Mouse (Mus musculus): ENCODE measurements at regions not wholly inside any gene's neighbourhood (a gene's known extent, or its start where the extent isn't known, plus 50 kb on each side); places are given as distances from the start of the nearest gene placed in this dataset.

DNA sequence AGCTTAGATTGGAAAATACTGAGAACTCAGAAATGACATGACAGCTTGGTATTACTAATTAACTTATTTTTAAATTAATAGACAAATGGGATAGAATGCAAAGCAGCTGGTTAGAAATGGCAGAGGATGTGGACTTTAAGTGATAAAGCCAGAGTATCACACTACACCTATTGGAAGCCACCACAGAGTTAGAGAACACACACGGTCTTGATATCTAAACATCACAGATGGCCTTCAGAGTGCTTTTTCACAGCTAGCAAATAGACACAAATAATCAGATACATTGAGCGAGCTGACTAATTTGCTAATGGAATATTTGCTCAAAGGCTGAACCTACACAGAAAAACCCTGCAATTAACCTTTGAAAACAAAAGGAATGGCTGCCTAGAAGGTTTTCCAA, 272.9 kb downstream of the Hdgfl1 start:
- TF ChIP-seq MYOG (IDR thresholded peaks at IDR 0.05; ENCODE audit: control insufficient read depth, extremely low read depth, insufficient read length), result no peak
- TF ChIP-seq FOSL1 (IDR thresholded peaks at IDR 0.05; ENCODE audit: insufficient read depth, low read length, poor library complexity, severe bottlenecking), result no peak
- no peak for TF ChIP-seq CTCF (IDR thresholded peaks at IDR 0.05; ENCODE audit: control insufficient read depth, insufficient read depth, insufficient read length)
- TF ChIP-seq MYOD1 (IDR thresholded peaks at IDR 0.05; ENCODE audit: control insufficient read depth, insufficient read length, low read depth), result no peak
- TF ChIP-seq MAX (IDR thresholded peaks at IDR 0.05), result no peak
- no peak for TF ChIP-seq CEBPB (IDR thresholded peaks at IDR 0.05; ENCODE audit: low read depth)
- TF ChIP-seq USF1 (IDR thresholded peaks at IDR 0.05; ENCODE audit: low read depth), result no peak
- no peaks in the 10 kb centered on the region for H3K27me3 ChIP-seq (ENCODE audit: control insufficient read depth, insufficient read depth, insufficient read length)
- H3K79me2 ChIP-seq (ENCODE audit: control insufficient read depth, insufficient read depth), result no peaks in the 10 kb centered on the region

DNA sequence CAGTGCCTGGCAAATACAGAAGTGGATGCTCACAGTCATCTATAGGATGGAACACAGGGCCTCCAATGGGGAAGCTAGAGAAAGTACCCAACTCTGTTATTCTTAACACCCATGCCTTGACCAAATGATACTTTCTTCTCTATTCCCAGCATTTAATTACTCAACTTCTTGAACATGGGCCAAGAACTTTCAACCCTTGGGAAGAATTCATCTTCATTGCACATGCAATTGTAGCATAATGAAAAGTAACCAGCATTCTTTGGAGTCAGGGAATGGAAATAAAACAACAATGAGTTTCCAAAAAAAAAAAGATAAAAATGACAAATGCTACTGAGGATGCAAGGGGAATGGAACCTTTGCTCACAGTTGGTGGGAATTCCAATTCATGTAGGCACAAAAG, 274.1 kb downstream of the Hdgfl1 start:
- Histone ChIP-seq H3K4me3 (ENCODE audit: insufficient read depth, poor library complexity, severe bottlenecking) (no peak overlapping the region), H3K27me3 (ENCODE audit: control insufficient read depth, insufficient read depth, insufficient read length) (no peaks in the 10 kb centered on the region), H3K79me2 (ENCODE audit: control insufficient read depth, insufficient read depth) (no peaks in the 10 kb centered on the region), H3ac (ENCODE audit: control insufficient read depth, insufficient read length, low read depth) (no peak overlapping the region), H3K79me3 (ENCODE audit: low read depth) (no peaks in the 10 kb centered on the region), H3K36me3 (ENCODE audit: control insufficient read depth, insufficient read depth) (no peaks in the 10 kb centered on the region)
- no peak for TF ChIP-seq MYOD1 (IDR thresholded peaks at IDR 0.05; ENCODE audit: control insufficient read depth, insufficient read length, low read depth)
- TF ChIP-seq FOSL1 (IDR thresholded peaks at IDR 0.05; ENCODE audit: insufficient read depth, low read length, poor library complexity, severe bottlenecking), result no peak
- TF ChIP-seq USF1 (IDR thresholded peaks at IDR 0.05; ENCODE audit: low read depth), result no peak
- TF ChIP-seq CTCF (IDR thresholded peaks at IDR 0.05; ENCODE audit: control insufficient read depth, insufficient read depth, insufficient read length), result no peak

More for the DNA sequence above, 272.9 kb downstream of the Hdgfl1 start:
- Histone ChIP-seq H3K4me3 (ENCODE audit: insufficient read depth, poor library complexity, severe bottlenecking) (no peak overlapping the region), H3K79me3 (ENCODE audit: low read depth) (no peaks in the 10 kb centered on the region), H3ac (ENCODE audit: control insufficient read depth, insufficient read length, low read depth) (no peak overlapping the region), H3K36me3 (ENCODE audit: control insufficient read depth, insufficient read depth) (no peaks in the 10 kb centered on the region)

DNA sequence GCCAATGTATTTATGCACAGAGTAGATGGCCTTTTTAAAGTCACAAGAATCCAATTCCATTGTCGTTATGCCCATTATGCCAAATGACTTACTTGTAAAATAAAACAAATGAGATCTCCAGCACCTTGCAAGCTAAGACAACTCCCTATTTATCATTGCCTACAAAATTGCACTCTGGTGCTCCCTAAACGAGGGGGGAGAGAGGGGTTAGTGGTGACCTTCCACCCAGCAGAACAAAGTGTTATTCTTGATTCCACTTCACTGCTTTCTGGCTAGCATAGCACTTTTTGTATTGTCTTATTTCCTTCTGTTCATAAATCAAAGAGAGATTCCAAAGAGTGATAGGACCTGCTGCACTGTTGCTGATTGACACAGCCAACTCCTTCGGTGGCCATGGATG, 300.6 kb downstream of the Hdgfl1 start:
- Histone ChIP-seq H3K79me3 (ENCODE audit: low read depth) (no peaks in the 10 kb centered on the region), H3K4me3 (ENCODE audit: insufficient read depth, poor library complexity, severe bottlenecking) (no peak overlapping the region), H3K27me3 (ENCODE audit: control insufficient read depth, insufficient read depth, insufficient read length) (no peaks in the 10 kb centered on the region), H3ac (ENCODE audit: control insufficient read depth, insufficient read length, low read depth) (no peak overlapping the region), H3K79me2 (ENCODE audit: control insufficient read depth, insufficient read depth) (no peaks in the 10 kb centered on the region), H3K36me3 (ENCODE audit: control insufficient read depth, insufficient read depth) (no peaks in the 10 kb centered on the region)
- TF ChIP-seq USF1 (IDR thresholded peaks at IDR 0.05; ENCODE audit: low read depth), result no peak

DNA sequence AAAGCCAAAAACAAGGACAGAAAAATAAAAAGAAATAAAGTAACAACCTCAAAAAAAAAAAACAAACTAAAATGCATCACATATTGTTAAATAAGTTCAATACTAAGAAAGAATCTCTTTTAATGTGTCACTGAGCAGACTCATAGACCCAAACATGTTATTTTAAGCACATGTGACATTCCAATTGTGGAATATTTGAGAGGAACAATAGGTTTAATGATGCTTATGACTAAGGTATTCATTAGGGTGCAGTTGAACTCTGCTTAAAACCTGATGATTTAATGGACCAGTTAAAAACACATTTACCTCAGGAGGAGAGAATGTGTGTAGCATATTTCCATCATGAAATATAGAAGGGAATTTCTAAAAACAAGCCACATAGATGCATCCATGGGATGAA, 302.4 kb downstream of the Hdgfl1 start:
- no peaks in the 10 kb centered on the region for H3K27me3 ChIP-seq (ENCODE audit: control insufficient read depth, insufficient read depth, insufficient read length)

DNA sequence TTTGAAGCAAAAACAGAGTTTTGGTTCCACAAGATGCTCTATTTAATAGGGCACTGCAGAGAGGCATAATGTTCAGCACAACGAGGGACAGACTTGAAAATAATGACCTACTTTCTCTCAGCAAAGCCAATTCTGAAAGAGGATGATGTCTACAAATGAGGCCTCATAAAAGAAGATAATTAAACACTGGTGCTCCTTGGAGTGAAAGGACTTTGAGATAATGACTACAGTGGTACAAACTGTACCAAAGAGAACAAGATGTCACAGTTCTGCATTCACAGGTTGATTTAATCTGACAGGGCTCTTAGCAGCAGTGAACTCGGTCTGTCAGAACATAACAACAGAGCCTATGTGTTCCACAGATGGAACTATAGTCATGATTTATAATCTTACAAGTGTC, 305.4 kb downstream of the Hdgfl1 start:
- no peak overlapping the region for H3K4me3 ChIP-seq (ENCODE audit: insufficient read depth, poor library complexity, severe bottlenecking)
- TF ChIP-seq CEBPB (IDR thresholded peaks at IDR 0.05; ENCODE audit: low read depth) (no peak), FOSL1 (IDR thresholded peaks at IDR 0.05; ENCODE audit: insufficient read depth, low read length, poor library complexity, severe bottlenecking) (no peak), MAX (IDR thresholded peaks at IDR 0.05) (no peak), MYOG (IDR thresholded peaks at IDR 0.05; ENCODE audit: control insufficient read depth, extremely low read depth, insufficient read length) (no peak), MYOD1 (IDR thresholded peaks at IDR 0.05; ENCODE audit: control insufficient read depth, insufficient read length, low read depth) (no peak), USF1 (IDR thresholded peaks at IDR 0.05; ENCODE audit: low read depth) (no peak), CTCF (IDR thresholded peaks at IDR 0.05; ENCODE audit: control insufficient read depth, insufficient read depth, insufficient read length) (no peak)

More for the DNA sequence above, 302.4 kb downstream of the Hdgfl1 start:
- H3K4me3 ChIP-seq (ENCODE audit: insufficient read depth, poor library complexity, severe bottlenecking), result no peak overlapping the region
- no peaks in the 10 kb centered on the region for H3K79me3 ChIP-seq (ENCODE audit: low read depth)
- H3ac ChIP-seq (ENCODE audit: control insufficient read depth, insufficient read length, low read depth), result no peak overlapping the region
- no peaks in the 10 kb centered on the region for H3K79me2 ChIP-seq (ENCODE audit: control insufficient read depth, insufficient read depth)
- no peaks in the 10 kb centered on the region for H3K36me3 ChIP-seq (ENCODE audit: control insufficient read depth, insufficient read depth)
- TF ChIP-seq MYOD1 (IDR thresholded peaks at IDR 0.05; ENCODE audit: control insufficient read depth, insufficient read length, low read depth), result no peak
- TF ChIP-seq FOSL1 (IDR thresholded peaks at IDR 0.05; ENCODE audit: insufficient read depth, low read length, poor library complexity, severe bottlenecking), result no peak
- no peak for TF ChIP-seq MAX (IDR thresholded peaks at IDR 0.05)
- TF ChIP-seq MYOG (IDR thresholded peaks at IDR 0.05; ENCODE audit: control insufficient read depth, extremely low read depth, insufficient read length), result no peak
- TF ChIP-seq USF1 (IDR thresholded peaks at IDR 0.05; ENCODE audit: low read depth), result no peak
- TF ChIP-seq CEBPB (IDR thresholded peaks at IDR 0.05; ENCODE audit: low read depth), result no peak
- TF ChIP-seq CTCF (IDR thresholded peaks at IDR 0.05; ENCODE audit: control insufficient read depth, insufficient read depth, insufficient read length), result no peak

DNA sequence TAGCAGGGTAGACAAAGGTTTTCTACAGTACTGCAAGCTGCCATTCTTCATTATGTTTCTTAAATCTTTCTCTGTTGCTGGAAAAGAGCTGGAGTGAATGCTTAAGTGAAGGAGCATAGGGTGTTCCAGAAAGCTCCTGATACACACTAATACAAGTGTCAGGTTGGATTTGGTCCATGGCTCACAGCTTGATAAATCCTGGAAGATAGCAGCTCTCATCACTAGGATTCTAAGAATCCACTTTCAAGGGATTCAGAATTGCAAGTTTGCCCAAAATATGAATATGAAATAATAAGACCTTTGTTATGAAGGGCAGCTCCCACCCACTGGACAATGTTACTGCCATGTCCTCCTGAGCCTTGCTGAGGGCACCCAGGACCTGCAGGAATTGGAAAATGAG, 305.9 kb downstream of the Hdgfl1 start:
- no peak for TF ChIP-seq CEBPB (IDR thresholded peaks at IDR 0.05; ENCODE audit: low read depth)
- TF ChIP-seq USF1 (IDR thresholded peaks at IDR 0.05; ENCODE audit: low read depth), result no peak
- TF ChIP-seq FOSL1 (IDR thresholded peaks at IDR 0.05; ENCODE audit: insufficient read depth, low read length, poor library complexity, severe bottlenecking), result no peak
- no peak for TF ChIP-seq MAX (IDR thresholded peaks at IDR 0.05)
- TF ChIP-seq CTCF (IDR thresholded peaks at IDR 0.05; ENCODE audit: control insufficient read depth, insufficient read depth, insufficient read length), result no peak
- no peak for TF ChIP-seq MYOD1 (IDR thresholded peaks at IDR 0.05; ENCODE audit: control insufficient read depth, insufficient read length, low read depth)
- no peak for TF ChIP-seq MYOG (IDR thresholded peaks at IDR 0.05; ENCODE audit: control insufficient read depth, extremely low read depth, insufficient read length)
- Histone ChIP-seq H3K79me2 (ENCODE audit: control insufficient read depth, insufficient read depth) (no peaks in the 10 kb centered on the region), H3K36me3 (ENCODE audit: control insufficient read depth, insufficient read depth) (no peaks in the 10 kb centered on the region), H3K4me3 (ENCODE audit: insufficient read depth, poor library complexity, severe bottlenecking) (no peak overlapping the region), H3K79me3 (ENCODE audit: low read depth) (no peaks in the 10 kb centered on the region), H3K27me3 (ENCODE audit: control insufficient read depth, insufficient read depth, insufficient read length) (no peaks in the 10 kb centered on the region), H3ac (ENCODE audit: control insufficient read depth, insufficient read length, low read depth) (no peak overlapping the region)

More for the DNA sequence above, 305.4 kb downstream of the Hdgfl1 start:
- no peaks in the 10 kb centered on the region for H3K79me3 ChIP-seq (ENCODE audit: low read depth)
- H3K79me2 ChIP-seq (ENCODE audit: control insufficient read depth, insufficient read depth), result no peaks in the 10 kb centered on the region
- no peak overlapping the region for H3ac ChIP-seq (ENCODE audit: control insufficient read depth, insufficient read length, low read depth)
- H3K27me3 ChIP-seq (ENCODE audit: control insufficient read depth, insufficient read depth, insufficient read length), result no peaks in the 10 kb centered on the region
- H3K36me3 ChIP-seq (ENCODE audit: control insufficient read depth, insufficient read depth), result no peaks in the 10 kb centered on the region
